Mouse (Mus musculus): ENCODE data around the gene Cped1. TPM values are rescaled to one million over a fixed set of nuclear protein-coding genes. Genes with fewer than 3 reads are reported as not detected.

Gene Cped1
- polyA plus RNA-seq, 1 experiment from 2014 or later: 4.8 TPM

DNA sequence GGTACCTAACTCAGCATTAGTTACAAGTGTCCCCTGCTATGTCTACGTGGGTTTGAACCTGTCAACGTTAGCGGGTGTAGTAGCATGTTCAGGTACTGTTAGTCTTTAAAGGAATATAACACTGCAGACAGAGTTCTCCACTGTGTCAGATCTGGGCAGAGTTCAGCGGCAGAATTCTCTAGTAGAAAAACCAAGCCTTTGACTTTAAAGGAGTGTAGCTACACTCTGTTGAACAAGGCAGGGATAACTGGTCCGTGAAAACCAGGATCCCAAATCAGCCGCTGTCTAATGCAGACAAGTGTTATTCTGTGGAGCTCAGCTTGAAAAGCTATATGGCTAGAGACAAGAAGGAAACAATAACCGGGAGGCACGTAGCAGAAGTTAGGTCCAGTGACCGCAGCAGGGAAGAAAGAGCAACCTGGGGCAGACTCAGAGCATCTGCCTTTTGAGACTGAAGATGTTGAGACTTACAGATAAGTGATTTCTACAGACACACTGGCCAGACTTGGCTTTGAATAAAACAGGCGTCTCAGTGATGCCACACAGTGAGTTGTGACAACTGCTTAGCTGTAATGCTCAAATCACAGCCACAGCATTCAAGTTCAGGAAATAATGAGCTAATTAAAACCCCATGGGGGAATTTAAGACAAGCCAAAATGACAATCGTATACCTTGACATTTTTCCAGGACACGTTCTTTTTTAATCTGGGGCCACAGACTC is 219.5 kb downstream of the Cped1 start:
- H3K36me3 ChIP-seq (ENCODE audit: control insufficient read depth, insufficient read depth): no peaks in the 10 kb centered on the region
- peak overlapping the region; percentile 21; the same call in 1 of the 2 replicates for H3K4me2 ChIP-seq (ENCODE audit: low read depth, low read length)
- 66% methylated on average over 12 of the region's 12 CpGs for WGBS
- no peaks in the 10 kb centered on the region for H3K9me3 ChIP-seq (replicated peaks; ENCODE audit: control insufficient read depth, low read length)
- no peak overlapping the region for H3K27ac ChIP-seq (ENCODE audit: low read length)
- H3K4me1 ChIP-seq (ENCODE audit: control insufficient read depth, insufficient read depth, low read length): peaks cover 8% of the 10 kb centered on the region; the same call in 1 of the 2 replicates
- H3K27me3 ChIP-seq (ENCODE audit: control insufficient read depth, insufficient read depth, low read length): no peaks in the 10 kb centered on the region
- no peak overlapping the region for H3K4me3 ChIP-seq (ENCODE audit: low read length)
- H3K9ac ChIP-seq (ENCODE audit: low read length): no peak overlapping the region
- ATAC-seq (replicated peaks; ENCODE audit: extremely low read depth, insufficient read depth, low FRiP score): no peak

DNA sequence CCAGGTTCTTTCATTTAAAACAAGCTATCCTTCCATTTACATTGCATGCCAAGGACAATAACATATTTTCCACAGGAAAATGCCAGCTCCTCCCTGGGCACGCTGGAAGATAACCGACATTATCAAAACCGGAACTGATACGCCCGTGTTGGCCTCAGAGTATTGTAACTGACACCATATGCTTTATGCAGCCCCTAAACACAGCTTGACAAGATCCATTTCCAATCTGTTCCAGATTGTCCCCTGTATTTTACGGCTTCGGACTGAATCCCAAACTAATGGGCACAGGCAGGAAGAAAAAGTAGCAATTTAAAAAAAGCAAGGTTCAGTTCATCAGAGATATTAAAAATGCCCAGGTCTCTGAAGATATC is 220.0 kb downstream of the Cped1 start:
- no peak; the same call in 1 of the 2 replicates for ATAC-seq (replicated peaks; ENCODE audit: extremely low read depth, insufficient read depth, low FRiP score)
- peaks cover 8% of the 10 kb centered on the region; the same call in 1 of the 2 replicates for H3K4me1 ChIP-seq (ENCODE audit: control insufficient read depth, insufficient read depth, low read length)
- no peak overlapping the region for H3K4me3 ChIP-seq (ENCODE audit: low read length)
- no peak overlapping the region for H3K9ac ChIP-seq (ENCODE audit: low read length)
- WGBS: 54% methylated on average over 7 of the region's 7 CpGs
- no peaks in the 10 kb centered on the region for H3K27me3 ChIP-seq (ENCODE audit: control insufficient read depth, insufficient read depth, low read length)
- no peak overlapping the region for H3K27ac ChIP-seq (ENCODE audit: low read length)
- H3K9me3 ChIP-seq (replicated peaks; ENCODE audit: control insufficient read depth, low read length): no peaks in the 10 kb centered on the region
- no peaks in the 10 kb centered on the region for H3K36me3 ChIP-seq (ENCODE audit: control insufficient read depth, insufficient read depth)
- H3K4me2 ChIP-seq (ENCODE audit: low read depth, low read length): peak overlapping the region; percentile 21

DNA sequence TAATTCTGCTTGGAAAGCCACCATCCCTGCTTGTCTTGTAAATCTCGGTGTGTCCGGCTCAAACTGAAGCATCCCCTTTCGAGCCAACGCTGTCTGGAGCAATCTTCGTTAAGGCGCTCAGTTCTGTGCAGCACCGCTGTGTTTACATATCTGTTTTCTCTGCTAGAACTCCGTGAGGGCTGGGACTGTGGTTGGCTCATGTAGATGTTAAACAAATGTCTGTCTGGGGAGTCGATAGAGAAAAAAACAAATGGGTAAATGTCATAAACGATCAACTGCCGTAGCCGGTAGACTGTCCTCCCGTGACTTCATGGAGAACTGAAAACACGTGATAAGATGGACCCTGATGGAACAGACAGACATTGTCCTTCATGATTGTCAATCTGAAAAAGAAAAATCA is 220.5 kb downstream of the Cped1 start:
- ATAC-seq (replicated peaks; ENCODE audit: extremely low read depth, insufficient read depth, low FRiP score): no peak
- WGBS: 71% methylated on average over 14 of the region's 14 CpGs

DNA sequence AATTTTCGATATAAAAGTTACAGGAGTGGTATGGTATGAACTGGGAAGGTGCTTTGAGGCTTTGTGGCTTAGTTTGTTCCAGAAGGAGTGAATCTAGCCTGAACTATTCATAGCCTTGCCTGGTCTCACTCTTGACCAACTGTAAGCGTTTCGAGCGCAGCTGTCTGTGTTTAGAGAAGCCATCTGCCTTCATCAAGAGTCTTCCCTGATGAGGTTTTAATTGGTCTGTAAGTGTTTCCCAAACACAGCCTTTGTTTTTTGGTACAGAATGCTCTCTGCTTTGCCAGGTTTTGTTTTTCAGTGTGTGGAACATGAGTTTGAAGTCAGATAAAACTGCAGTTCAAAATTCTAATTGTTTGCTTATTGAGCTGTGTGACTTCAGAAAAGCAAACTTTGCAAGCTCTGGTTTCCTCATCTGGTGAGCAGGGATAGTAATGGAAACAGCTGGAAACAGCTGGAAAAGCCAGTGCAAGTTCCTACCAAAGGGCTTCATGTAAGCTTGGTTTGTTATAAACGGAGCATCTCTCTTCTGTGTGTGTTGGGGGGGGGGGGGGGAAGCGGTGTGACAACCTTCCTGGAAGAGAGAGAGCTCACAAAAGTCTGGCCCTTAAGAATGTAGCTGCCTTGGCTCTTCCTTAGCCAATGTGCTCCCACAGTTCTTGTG is 221.0 kb downstream of the Cped1 start:
- Histone ChIP-seq H3K4me2 (ENCODE audit: low read depth, low read length) (no peak overlapping the region), H3K9ac (ENCODE audit: low read length) (no peak overlapping the region), H3K4me3 (ENCODE audit: low read length) (no peak overlapping the region), H3K36me3 (ENCODE audit: control insufficient read depth, insufficient read depth) (no peaks in the 10 kb centered on the region), H3K9me3 (replicated peaks; ENCODE audit: control insufficient read depth, low read length) (no peaks in the 10 kb centered on the region), H3K27ac (ENCODE audit: low read length) (no peak overlapping the region), H3K27me3 (ENCODE audit: control insufficient read depth, insufficient read depth, low read length) (no peaks in the 10 kb centered on the region), H3K4me1 (ENCODE audit: control insufficient read depth, insufficient read depth, low read length) (peaks cover 8% of the 10 kb centered on the region; the same call in 1 of the 2 replicates)
- WGBS: 68% methylated on average over 6 of the region's 6 CpGs
- no peak for ATAC-seq (replicated peaks; ENCODE audit: extremely low read depth, insufficient read depth, low FRiP score)

More for the DNA sequence above, 220.5 kb downstream of the Cped1 start:
- Histone ChIP-seq H3K27me3 (ENCODE audit: control insufficient read depth, insufficient read depth, low read length) (no peaks in the 10 kb centered on the region), H3K4me2 (ENCODE audit: low read depth, low read length) (no peak overlapping the region), H3K9ac (ENCODE audit: low read length) (no peak overlapping the region), H3K4me3 (ENCODE audit: low read length) (no peak overlapping the region), H3K9me3 (replicated peaks; ENCODE audit: control insufficient read depth, low read length) (no peaks in the 10 kb centered on the region), H3K4me1 (ENCODE audit: control insufficient read depth, insufficient read depth, low read length) (peaks cover 8% of the 10 kb centered on the region; the same call in 1 of the 2 replicates), H3K27ac (ENCODE audit: low read length) (no peak overlapping the region), H3K36me3 (ENCODE audit: control insufficient read depth, insufficient read depth) (no peaks in the 10 kb centered on the region)

DNA sequence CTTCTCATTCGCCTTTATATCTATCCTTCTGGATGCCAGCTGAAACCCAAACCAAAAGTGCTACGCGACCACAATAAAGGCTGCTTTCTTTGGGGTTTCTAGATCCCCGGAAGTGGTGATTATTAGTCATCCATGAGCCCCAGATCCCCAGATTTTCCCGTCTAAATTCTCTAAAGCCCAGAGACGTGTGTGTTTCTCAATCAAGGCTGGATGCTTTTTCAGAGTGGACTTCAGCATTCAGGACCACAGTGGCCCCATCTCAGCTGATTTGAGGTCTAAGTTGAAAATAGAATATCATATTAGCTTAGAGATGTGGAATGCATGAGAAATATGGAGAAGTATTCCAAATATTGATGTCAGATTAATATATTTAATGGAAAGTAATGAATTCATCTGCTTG is 226.4 kb downstream of the Cped1 start:
- WGBS: 85% methylated on average over 6 of the region's 6 CpGs
- no peaks in the 10 kb centered on the region for H3K27me3 ChIP-seq (ENCODE audit: control insufficient read depth, insufficient read depth, low read length)
- no peak overlapping the region for H3K4me2 ChIP-seq (ENCODE audit: low read depth, low read length)
- H3K9me3 ChIP-seq (replicated peaks; ENCODE audit: control insufficient read depth, low read length): no peaks in the 10 kb centered on the region
- no peak overlapping the region for H3K27ac ChIP-seq (ENCODE audit: low read length)
- no peak overlapping the region for H3K9ac ChIP-seq (ENCODE audit: low read length)
- H3K36me3 ChIP-seq (ENCODE audit: control insufficient read depth, insufficient read depth): no peaks in the 10 kb centered on the region
- ATAC-seq (replicated peaks; ENCODE audit: extremely low read depth, insufficient read depth, low FRiP score): no peak
- no peak overlapping the region for H3K4me3 ChIP-seq (ENCODE audit: low read length)
- H3K4me1 ChIP-seq (ENCODE audit: control insufficient read depth, insufficient read depth, low read length): no peaks in the 10 kb centered on the region

DNA sequence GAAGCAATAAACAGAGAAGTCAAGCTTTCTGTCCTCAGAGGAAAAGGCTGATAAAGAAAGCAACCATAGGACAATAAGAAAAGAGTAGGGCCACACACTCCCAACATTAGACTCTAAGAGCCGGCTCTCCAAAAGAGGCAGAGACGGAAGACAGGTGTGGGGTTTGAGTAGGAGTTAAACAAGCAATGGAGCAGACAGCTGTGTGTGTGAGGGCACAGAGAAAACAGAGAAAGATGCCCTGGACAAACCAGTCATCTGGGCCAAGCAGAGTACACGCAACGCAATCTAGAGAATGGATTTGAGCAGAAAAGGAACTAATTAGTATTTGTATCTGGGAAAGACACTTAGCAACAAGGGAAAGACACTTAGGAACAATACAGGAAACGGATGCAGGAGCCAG is 227.5 kb downstream of the Cped1 start:
- Histone ChIP-seq H3K36me3 (ENCODE audit: control insufficient read depth, insufficient read depth) (no peaks in the 10 kb centered on the region), H3K4me1 (ENCODE audit: control insufficient read depth, insufficient read depth, low read length) (no peaks in the 10 kb centered on the region), H3K27me3 (ENCODE audit: control insufficient read depth, insufficient read depth, low read length) (no peaks in the 10 kb centered on the region), H3K9me3 (replicated peaks; ENCODE audit: control insufficient read depth, low read length) (no peaks in the 10 kb centered on the region), H3K4me2 (ENCODE audit: low read depth, low read length) (no peak overlapping the region), H3K27ac (ENCODE audit: low read length) (no peak overlapping the region), H3K9ac (ENCODE audit: low read length) (no peak overlapping the region), H3K4me3 (ENCODE audit: low read length) (no peak overlapping the region)
- WGBS: 82% methylated on average over 5 of the region's 5 CpGs
- no peak for ATAC-seq (replicated peaks; ENCODE audit: extremely low read depth, insufficient read depth, low FRiP score)

DNA sequence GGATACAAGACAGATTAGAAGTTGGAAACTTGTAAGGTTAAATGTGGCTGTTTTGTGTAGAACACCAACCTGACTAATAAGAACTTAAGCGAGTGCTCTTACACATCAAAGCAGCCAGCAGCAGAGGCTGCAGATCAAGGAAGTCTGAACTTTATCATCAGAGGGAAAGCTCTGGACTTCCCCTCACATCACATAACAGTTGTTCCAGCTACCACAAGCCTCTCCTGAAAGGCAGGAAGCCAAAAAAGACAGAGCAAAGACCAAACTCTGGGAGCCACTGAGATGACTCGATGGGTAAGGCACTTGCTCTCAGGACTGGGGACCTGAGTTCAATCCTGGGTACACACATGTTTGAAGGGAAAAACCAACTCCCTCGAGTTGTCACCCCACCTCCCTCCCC is 228.1 kb downstream of the Cped1 start:
- Histone ChIP-seq H3K36me3 (ENCODE audit: control insufficient read depth, insufficient read depth) (no peaks in the 10 kb centered on the region), H3K4me1 (ENCODE audit: control insufficient read depth, insufficient read depth, low read length) (no peaks in the 10 kb centered on the region), H3K4me3 (ENCODE audit: low read length) (no peak overlapping the region), H3K27ac (ENCODE audit: low read length) (no peak overlapping the region), H3K9me3 (replicated peaks; ENCODE audit: control insufficient read depth, low read length) (no peaks in the 10 kb centered on the region), H3K27me3 (ENCODE audit: control insufficient read depth, insufficient read depth, low read length) (no peaks in the 10 kb centered on the region), H3K4me2 (ENCODE audit: low read depth, low read length) (no peak overlapping the region), H3K9ac (ENCODE audit: low read length) (no peak overlapping the region)
- WGBS: 41% methylated on average over 3 of the region's 3 CpGs
- no peak for ATAC-seq (replicated peaks; ENCODE audit: extremely low read depth, insufficient read depth, low FRiP score)

DNA sequence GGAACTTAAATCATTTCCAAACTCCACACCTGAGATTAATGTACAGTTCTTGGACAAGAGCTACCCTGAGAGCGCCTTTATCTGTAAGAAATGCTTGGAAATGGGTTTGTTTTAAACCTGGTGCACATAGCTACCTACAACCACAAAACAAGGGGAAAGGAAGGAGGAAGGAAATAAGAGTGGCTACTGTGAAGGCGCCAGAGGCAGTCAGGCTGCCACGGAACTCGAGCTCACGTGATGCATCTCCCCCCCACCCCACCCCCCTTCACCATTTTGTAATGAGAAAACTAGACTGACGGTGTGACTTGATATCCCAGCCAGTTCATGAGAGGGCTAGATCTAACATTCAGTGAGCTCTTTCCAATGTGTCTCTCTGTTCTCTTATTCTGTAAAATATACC is 228.9 kb downstream of the Cped1 start:
- Histone ChIP-seq H3K4me3 (ENCODE audit: low read length) (no peak overlapping the region), H3K9ac (ENCODE audit: low read length) (no peak overlapping the region), H3K36me3 (ENCODE audit: control insufficient read depth, insufficient read depth) (no peaks in the 10 kb centered on the region), H3K4me2 (ENCODE audit: low read depth, low read length) (no peak overlapping the region), H3K4me1 (ENCODE audit: control insufficient read depth, insufficient read depth, low read length) (no peaks in the 10 kb centered on the region), H3K9me3 (replicated peaks; ENCODE audit: control insufficient read depth, low read length) (no peaks in the 10 kb centered on the region), H3K27me3 (ENCODE audit: control insufficient read depth, insufficient read depth, low read length) (no peaks in the 10 kb centered on the region), H3K27ac (ENCODE audit: low read length) (no peak overlapping the region)
- 75% methylated on average over 6 of the region's 6 CpGs for WGBS
- ATAC-seq (replicated peaks; ENCODE audit: extremely low read depth, insufficient read depth, low FRiP score): no peak

DNA sequence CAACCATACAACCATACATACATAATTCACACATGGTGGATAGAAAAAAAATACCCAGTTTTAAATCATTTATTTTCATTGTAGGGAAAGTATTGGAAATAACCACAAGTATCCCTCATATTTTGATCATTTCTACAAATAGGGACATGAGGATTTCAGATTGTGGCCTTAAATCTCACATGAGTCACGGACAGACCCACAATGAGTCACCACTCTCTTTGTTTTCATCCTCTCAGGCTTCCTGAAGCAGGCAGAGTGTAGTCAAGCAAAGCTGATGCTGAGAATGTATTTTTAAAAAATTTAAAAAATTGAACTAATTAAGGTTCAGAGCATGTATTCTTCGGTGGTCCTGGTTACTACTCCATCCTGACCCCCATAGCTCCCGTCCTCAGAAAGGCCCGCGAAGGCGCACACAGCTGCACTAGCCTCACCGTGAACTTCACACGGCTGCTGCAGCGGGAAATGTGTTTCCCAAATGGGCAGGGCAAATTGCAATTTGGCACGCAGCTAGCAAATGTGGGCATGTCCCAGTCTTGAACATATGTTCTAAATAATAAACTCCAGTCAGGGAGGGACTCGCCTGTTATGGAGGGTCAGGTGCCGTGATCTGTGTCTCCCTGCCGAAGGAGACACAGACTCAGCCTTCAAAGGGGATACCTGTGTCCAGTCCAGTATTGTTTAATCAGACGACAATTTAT is 230.7 kb downstream of the Cped1 start:
- WGBS: 89% methylated on average over 14 of the region's 14 CpGs
- Histone ChIP-seq H3K9me3 (replicated peaks; ENCODE audit: control insufficient read depth, low read length) (no peaks in the 10 kb centered on the region), H3K9ac (ENCODE audit: low read length) (no peak overlapping the region), H3K4me2 (ENCODE audit: low read depth, low read length) (no peak overlapping the region), H3K4me3 (ENCODE audit: low read length) (no peak overlapping the region), H3K27ac (ENCODE audit: low read length) (no peak overlapping the region), H3K4me1 (ENCODE audit: control insufficient read depth, insufficient read depth, low read length) (peaks cover 8% of the 10 kb centered on the region), H3K27me3 (ENCODE audit: control insufficient read depth, insufficient read depth, low read length) (no peaks in the 10 kb centered on the region), H3K36me3 (ENCODE audit: control insufficient read depth, insufficient read depth) (no peaks in the 10 kb centered on the region)
- ATAC-seq (replicated peaks; ENCODE audit: extremely low read depth, insufficient read depth, low FRiP score): no peak

Data from heart, embryonic 16.5 days (tissue).